Mouse (Mus musculus) G1E-ER4 (cell line): ENCODE measurements around the gene Ets2. TPM values are rescaled to one million over a fixed set of nuclear protein-coding genes. Genes with fewer than 3 reads are reported as not detected.

Experiments
- GATA1 ChIP-seq: IDR thresholded peaks from one replicate; pipeline ENCODE4 v1.8.0; 2012; ENCODE audit warnings: low read length, inconsistent platforms
- polyA plus RNA-seq: library from polyadenylated mRNA; stranded (reverse); fragments of >175 nt; gene quantifications from 2 replicates; pipeline ENCODE4 v1.2.3, GENCODE M21; 2012

Gene Ets2
- polyA plus RNA-seq, 1 experiment, result 128 TPM

DNA sequence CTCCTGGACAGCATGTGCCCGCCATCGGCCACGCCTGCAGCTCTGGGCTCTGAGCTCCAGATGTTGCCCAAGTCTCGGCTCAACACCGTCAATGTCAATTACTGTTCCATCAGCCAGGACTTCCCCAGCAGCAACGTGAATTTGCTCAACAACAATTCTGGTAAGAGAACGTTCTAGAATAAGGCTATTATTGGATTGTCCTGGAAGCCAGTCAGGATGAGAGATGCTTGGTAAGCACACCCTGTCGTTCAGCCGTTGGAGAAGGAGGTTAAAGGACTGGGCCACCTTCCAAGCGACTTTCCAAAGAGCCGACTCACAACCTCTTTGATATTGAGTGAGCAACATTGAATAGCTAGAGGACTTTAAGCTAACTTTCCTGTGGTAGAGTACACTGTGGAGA is 13.2 kb downstream of the Ets2 start:
- no peak for TF ChIP-seq GATA1

- TF ChIP-seq GATA1, result no peak
Observed at GRCm38 (mm10) chr16:95716061-95716706, 14.3 kb downstream of the Ets2 start.

GRCm38 (mm10) chr16:95717631-95718030 is 15.8 kb downstream of the Ets2 start:
- no peak for TF ChIP-seq GATA1

DNA sequence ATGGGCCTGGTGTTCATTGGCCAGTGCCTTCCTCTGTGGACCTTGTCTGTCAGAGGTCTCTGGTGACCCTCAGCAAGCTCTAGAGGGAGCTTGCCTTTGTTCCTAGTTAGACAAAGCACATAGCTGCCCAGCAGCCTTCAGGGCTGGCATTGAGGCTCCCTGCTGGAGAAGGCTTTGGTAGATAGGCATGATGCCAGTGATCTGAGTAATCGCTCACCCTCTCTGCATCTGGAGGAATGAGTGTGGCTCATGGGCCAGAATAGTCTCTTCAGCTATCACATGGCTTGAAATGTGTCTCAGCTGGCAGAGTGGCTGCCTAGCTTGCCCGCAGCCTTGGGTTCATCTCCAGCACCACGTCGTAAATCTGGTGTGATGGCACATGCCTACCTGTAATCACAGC is 16.2 kb downstream of the Ets2 start:
- TF ChIP-seq GATA1, result no peak

- no peak for TF ChIP-seq GATA1
Observed at GRCm38 (mm10) chr16:95720532-95720931, 18.7 kb downstream of the Ets2 start.

- TF ChIP-seq GATA1, result no peak
Observed at GRCm38 (mm10) chr16:95724251-95724650, 22.4 kb downstream of the Ets2 start.

GRCm38 (mm10) chr16:95724776-95725175 is 22.9 kb downstream of the Ets2 start:
- no peak for TF ChIP-seq GATA1

- no peak for TF ChIP-seq GATA1
Observed at GRCm38 (mm10) chr16:95726802-95727201, 24.9 kb downstream of the Ets2 start.

DNA sequence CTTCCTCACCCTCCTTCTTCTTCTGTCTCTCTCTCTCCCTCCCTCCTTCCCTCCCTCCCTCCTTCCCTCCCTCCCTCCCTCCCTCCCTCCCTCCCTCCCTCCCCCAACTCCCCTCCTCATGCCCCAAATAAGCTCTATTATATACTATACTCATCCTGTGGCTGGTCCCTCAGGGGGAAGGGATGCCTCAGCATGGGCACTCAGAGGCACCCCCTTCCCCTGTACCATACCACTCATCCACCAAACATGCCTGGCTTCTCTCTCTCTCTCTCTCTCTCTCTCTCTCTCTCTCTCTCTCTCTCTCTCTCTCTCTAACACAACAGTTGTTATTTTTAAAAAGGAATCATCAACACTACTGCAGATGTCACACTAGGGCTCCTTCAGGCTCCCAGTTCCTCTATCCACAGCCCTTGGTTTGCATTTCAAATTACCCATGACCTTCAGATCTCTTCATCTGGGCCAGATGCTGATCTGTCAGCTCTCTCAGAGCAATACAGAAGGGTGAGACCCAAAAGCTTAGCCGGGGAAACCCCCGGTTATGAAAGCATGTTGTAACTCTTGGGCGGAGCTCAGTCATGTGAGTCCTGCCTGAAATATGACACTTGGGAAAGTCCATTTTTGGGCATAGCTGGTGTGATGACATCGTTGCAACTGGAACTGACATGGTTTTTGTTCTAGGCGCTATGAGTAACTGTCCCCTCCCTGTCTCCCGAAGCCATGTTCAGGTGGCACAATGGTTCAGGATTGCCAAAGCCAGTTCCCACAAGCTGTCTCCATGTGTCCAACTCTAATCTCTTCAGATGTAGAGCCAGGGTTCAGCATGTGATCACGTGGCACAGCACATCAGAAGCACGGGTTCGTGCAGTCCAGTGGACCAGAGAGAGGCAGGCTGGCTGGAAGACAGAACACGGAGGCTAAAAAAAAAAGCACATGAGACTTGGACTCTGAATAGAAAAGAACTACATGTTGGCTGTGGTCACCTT is 26.9 kb downstream of the Ets2 start:
- no peak for TF ChIP-seq GATA1

GRCm38 (mm10) chr16:95729775-95730174 is 27.9 kb downstream of the Ets2 start:
- TF ChIP-seq GATA1, result no peak

GRCm38 (mm10) chr16:95734785-95735184 is 32.9 kb downstream of the Ets2 start:
- TF ChIP-seq GATA1, result no peak

DNA sequence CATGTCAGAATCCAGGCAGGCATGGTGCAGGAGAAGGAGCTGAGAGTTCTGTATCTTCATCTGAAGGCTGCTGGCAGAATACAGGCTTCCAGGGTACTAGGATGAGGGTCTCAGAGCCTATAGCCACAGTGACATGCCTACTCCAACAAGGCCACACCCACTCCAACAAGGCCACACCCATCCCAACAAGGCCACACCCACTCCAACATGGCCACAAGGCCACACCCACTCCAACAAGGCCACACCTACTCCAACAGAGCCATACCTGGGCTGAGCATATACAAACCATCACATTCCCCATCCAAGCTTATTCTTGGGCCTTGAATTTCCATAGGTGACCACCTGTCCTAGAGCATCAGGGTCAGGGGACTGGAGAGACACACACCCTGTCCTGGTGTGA is 34.2 kb downstream of the Ets2 start:
- no peak for TF ChIP-seq GATA1

DNA sequence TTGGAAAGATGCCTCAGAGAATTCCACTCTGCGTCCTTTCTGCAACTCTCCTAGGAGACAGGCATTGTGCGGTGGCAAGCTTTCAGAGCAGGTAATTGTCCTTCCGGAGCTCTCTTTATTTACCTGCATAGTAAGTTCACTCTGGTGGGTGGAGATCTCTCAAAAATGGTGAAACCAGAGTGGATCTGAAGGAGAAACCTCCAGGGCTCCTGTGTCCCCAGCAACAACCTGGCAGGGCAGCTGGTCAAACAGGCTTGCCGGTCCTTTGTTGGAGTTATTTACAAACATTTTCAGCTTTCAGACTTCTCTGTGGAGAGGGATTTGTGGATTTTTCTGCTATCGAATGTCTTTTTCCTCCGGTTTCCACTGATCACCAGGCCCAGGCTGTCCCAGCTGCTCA is 34.6 kb downstream of the Ets2 start:
- no peak for TF ChIP-seq GATA1

DNA sequence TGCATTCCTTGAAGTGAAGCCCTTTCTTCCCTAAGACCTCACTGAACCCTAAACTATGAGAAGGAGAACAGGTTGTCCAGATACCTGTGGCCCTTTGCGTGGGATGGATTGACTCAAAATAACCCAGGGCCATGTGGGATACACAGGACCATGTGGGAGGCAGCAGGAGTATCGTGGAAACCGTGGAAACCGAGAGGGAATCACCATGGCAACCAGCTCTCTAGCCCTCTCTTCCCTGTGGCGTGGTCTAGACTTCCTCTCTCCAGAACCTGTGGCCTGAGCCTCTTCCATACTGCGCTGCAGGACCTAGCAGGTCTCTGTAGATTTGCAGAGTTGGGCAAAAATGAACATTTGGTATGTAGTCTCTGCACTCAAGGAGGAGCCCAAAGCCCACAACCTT is 37.6 kb downstream of the Ets2 start:
- no peak for TF ChIP-seq GATA1

DNA sequence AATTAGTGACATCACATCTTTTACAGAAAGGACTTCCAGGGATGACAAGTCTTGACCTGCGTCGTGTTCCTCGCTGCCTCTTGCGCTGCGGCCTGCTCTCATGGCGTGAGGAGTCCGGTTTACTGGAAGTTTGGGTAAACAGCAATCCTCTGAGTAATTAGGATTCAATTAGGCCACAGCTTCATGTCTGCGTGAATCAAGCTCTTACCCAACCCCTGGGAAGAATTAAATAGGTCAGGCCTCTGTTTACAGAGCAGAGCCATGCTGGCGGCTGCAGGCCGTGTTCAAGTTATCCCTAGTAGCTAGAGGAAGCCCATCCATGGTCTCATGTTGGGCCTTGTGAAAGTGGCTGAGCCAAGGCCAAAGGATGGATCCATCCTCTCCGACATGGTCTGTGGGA is 39.5 kb downstream of the Ets2 start:
- no peak for TF ChIP-seq GATA1

DNA sequence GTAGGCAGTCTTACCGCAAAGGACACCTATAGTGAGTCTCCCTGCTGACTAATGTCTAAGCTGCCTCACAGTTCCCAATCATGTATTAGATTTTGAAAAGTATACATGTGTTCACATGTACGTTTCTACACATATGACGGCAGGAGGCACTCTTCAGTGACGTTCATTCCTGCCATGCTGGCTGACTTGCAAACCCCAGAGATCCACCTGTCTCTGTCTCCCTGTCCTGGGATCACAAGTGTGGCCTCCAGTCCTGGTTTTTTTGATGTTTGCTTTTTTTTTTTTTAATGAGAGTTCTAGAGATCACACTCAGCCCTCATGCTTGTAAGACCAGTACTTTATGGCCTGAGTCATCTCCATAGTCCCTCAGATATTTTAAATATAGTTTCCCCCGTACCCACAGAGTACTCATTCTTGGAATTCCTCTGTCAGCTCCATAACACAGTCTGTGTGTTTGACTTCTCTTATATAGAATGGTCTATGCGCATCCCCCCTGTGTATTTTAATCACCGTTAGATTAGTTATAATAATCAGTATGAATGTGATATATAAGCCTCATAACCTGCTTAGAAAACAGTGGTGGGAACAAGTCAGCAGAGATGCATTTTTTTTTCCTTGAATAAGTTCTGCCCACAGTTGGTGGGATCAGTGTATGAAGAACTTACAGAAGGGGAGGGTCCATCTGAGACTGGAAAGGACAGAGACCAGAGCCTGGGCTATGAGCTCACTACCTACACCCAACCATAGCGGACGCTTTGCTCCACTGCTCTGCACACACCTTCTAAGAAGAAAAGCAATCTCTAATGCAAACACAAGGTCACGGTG is 40.3 kb downstream of the Ets2 start:
- no peak for TF ChIP-seq GATA1

- no peak for TF ChIP-seq GATA1
Observed at GRCm38 (mm10) chr16:95742740-95743030, 40.8 kb downstream of the Ets2 start.
